Mouse (Mus musculus) CD4-positive naive resting alpha-beta T cell, adult 57 days (primary cell): ENCODE measurements around the gene Rex1bd. TPM values are rescaled to one million over a fixed set of nuclear protein-coding genes. Genes with fewer than 3 reads are reported as not detected.

Source experiments
- total RNA-seq: library from RNA; stranded (reverse); gene quantifications from one replicate; pipeline ENCODE4 v1.2.4, GENCODE M21; 2023

The Rex1bd gene
- total RNA-seq: 58.5 TPM

GRCm38 (mm10) chr8:70506328-70507026, at the start of gene Rex1bd:
Gene Rex1bd (minus strand): TSS chr8:70506752.

GRCm38 (mm10) chr8:70539077-70539813, 32.7 kb upstream of the Rex1bd start, which contains the start of gene Ell:
Gene Ell (plus strand): TSS chr8:70539457.

GRCm38 (mm10) chr8:70527512-70528181, 21.1 kb upstream of the Rex1bd start, which contains the start of the genes Fkbp8 and Kxd1:
Gene Fkbp8 (plus strand): TSS chr8:70527724.
Gene Kxd1 (minus strand): TSS chr8:70527956.

GRCm38 (mm10) chr8:70510228-70510915, 3.8 kb upstream of the Rex1bd start, which contains the start of gene Uba52:
Gene Uba52 (minus strand): TSS chr8:70510801.

GRCm38 (mm10) chr8:70492664-70493640, 13.6 kb downstream of the Rex1bd start, which contains the start of gene Crlf1:
Gene Crlf1 (plus strand): TSS chr8:70493158.

GRCm38 (mm10) chr8:70486941-70487520, 19.5 kb downstream of the Rex1bd start, which contains the start of gene Tmem59l:
Gene Tmem59l (minus strand): TSS chr8:70487358.

GRCm38 (mm10) chr8:70476333-70477268, 30.0 kb downstream of the Rex1bd start, which contains the start of gene Klhl26:
Gene Klhl26 (minus strand): TSS chr8:70476968.

Other genes with a start within 250 kb of the Rex1bd start
- gene Homer3, start 223.9 kb downstream of the Rex1bd start, total RNA-seq: 6.7 TPM
- gene Ddx49, start 204.3 kb downstream of the Rex1bd start, total RNA-seq: 85.5 TPM
- gene Cope, start 204.2 kb downstream of the Rex1bd start, total RNA-seq: 98.9 TPM
- not detected for gene Cers1, start 191.0 kb downstream of the Rex1bd start, total RNA-seq
- gene Gdf1, start 176.9 kb downstream of the Rex1bd start, total RNA-seq: not detected
- gene Upf1, start 153.5 kb downstream of the Rex1bd start, total RNA-seq: 89.0 TPM
- 0.83 TPM for gene Comp, start 133.2 kb downstream of the Rex1bd start, total RNA-seq
- gene Crtc1, start 67.2 kb downstream of the Rex1bd start, total RNA-seq: 28.3 TPM
- 8.8 TPM for gene Klhl26, start 29.8 kb downstream of the Rex1bd start, total RNA-seq
- not detected for gene Tmem59l, start 19.4 kb downstream of the Rex1bd start, total RNA-seq
- not detected for gene Crlf1, start 13.6 kb downstream of the Rex1bd start, total RNA-seq
- gene Uba52, start 4.0 kb upstream of the Rex1bd start, total RNA-seq: 3,579 TPM
- 280 TPM for gene Fkbp8, start 21.0 kb upstream of the Rex1bd start, total RNA-seq
- gene Kxd1, start 21.2 kb upstream of the Rex1bd start, total RNA-seq: 55.7 TPM
- gene Ell, start 32.7 kb upstream of the Rex1bd start, total RNA-seq: 33.6 TPM
- 86.9 TPM for gene Isyna1, start 87.6 kb upstream of the Rex1bd start, total RNA-seq
- gene Ssbp4, start 102.1 kb upstream of the Rex1bd start, total RNA-seq: 116 TPM
- 1.2 TPM for gene Lrrc25, start 109.4 kb upstream of the Rex1bd start, total RNA-seq
- gene Gdf15, start 125.7 kb upstream of the Rex1bd start, total RNA-seq: not detected
- 2.0 TPM for gene Pgpep1, start 153.6 kb upstream of the Rex1bd start, total RNA-seq
- 109 TPM for gene Lsm4, start 166.5 kb upstream of the Rex1bd start, total RNA-seq
- gene Jund, start 192.2 kb upstream of the Rex1bd start, total RNA-seq: 1,593 TPM
- gene Iqcn, start 196.7 kb upstream of the Rex1bd start, total RNA-seq: 9.8 TPM
- not detected for gene Gm3336, start 211.8 kb upstream of the Rex1bd start, total RNA-seq
- 0.30 TPM for gene Pde4c, start 217.0 kb upstream of the Rex1bd start, total RNA-seq
- gene Rab3a, start 247.9 kb upstream of the Rex1bd start, total RNA-seq: 7.0 TPM